Mouse (Mus musculus): ENCODE measurements at regions not wholly inside any gene's neighbourhood (a gene's known extent, or its start where the extent isn't known, plus 50 kb on each side); places are given as distances from the start of the nearest gene placed in this dataset.

DNA sequence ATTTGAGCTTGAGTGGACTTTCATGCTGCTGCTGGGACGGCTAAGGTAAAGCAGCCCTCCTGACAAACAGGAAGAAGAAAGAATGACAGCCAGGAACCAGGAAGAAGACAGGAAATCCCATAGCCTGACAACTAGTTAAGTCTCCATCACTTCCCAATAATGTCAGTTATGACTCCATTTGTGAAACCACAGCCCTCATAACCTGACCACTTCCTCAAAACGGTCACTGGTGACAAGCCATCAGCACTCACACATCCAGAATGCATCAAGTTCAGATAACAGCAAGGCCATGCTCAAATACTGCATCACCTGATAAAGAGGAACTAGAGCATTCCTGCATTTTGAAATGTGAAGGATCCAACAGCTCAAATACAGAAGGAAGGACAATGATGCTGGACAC is 288.3 kb downstream of the Zfp706 start:
- Histone ChIP-seq H3K9me3 (ENCODE audit: low read length) (no peaks in the 10 kb centered on the region), H3K27ac (ENCODE audit: low read depth, low read length) (no peak overlapping the region), H3K36me3 (ENCODE audit: insufficient read depth, low read length) (no peaks in the 10 kb centered on the region), H3K4me3 (ENCODE audit: low read depth, low read length) (no peak overlapping the region), H3K4me2 (ENCODE audit: low read depth, low read length, poor library complexity, severe bottlenecking) (no peak overlapping the region), H3K27me3 (ENCODE audit: insufficient read depth, low read length) (no peaks in the 10 kb centered on the region), H3K4me1 (ENCODE audit: insufficient read depth, low read length) (peaks cover 3% of the 10 kb centered on the region; the same call in 1 of the 2 replicates), H3K9ac (replicated peaks; ENCODE audit: low read length, poor library complexity, severe bottlenecking) (no peak overlapping the region)
- 86% methylated on average over 2 of the region's 2 CpGs for WGBS
- no peak for ATAC-seq (ENCODE audit: low FRiP score)
- no peak for DNase-seq (ENCODE audit: low spot score)
- no peak for TF ChIP-seq CTCF (IDR thresholded peaks at IDR 0.05)

- H3K4me1 ChIP-seq (ENCODE audit: insufficient read depth, low read length): peaks cover 3% of the 10 kb centered on the region; the same call in 1 of the 2 replicates
- no peak overlapping the region for H3K27ac ChIP-seq (ENCODE audit: low read depth, low read length)
- DNase-seq (ENCODE audit: low spot score): no peak
- no peak overlapping the region for H3K4me3 ChIP-seq (ENCODE audit: low read depth, low read length)
- no peaks in the 10 kb centered on the region for H3K36me3 ChIP-seq (ENCODE audit: insufficient read depth, low read length)
- no peak for TF ChIP-seq CTCF (IDR thresholded peaks at IDR 0.05)
- no peaks in the 10 kb centered on the region for H3K27me3 ChIP-seq (ENCODE audit: insufficient read depth, low read length)
- 88% methylated on average over 6 of the region's 6 CpGs for WGBS
- no peaks in the 10 kb centered on the region for H3K9me3 ChIP-seq (ENCODE audit: low read length)
- H3K4me2 ChIP-seq (ENCODE audit: low read depth, low read length, poor library complexity, severe bottlenecking): no peak overlapping the region
- no peak overlapping the region for H3K9ac ChIP-seq (replicated peaks; ENCODE audit: low read length, poor library complexity, severe bottlenecking)
- ATAC-seq (ENCODE audit: low FRiP score): no peak
These were observed 289.7 kb downstream of the Zfp706 start for GRCm38 (mm10) chr15:36717835-36718234.

GRCm38 (mm10) chr15:36716686-36717038 is 290.9 kb downstream of the Zfp706 start:
- H3K36me3 ChIP-seq (ENCODE audit: insufficient read depth, low read length): no peaks in the 10 kb centered on the region
- ATAC-seq (ENCODE audit: low FRiP score): no peak

GRCm38 (mm10) chr15:36715745-36716685 is 291.6 kb downstream of the Zfp706 start:
- WGBS: 16% methylated on average over 26 of the region's 26 CpGs
- Histone ChIP-seq H3K9me3 (ENCODE audit: low read length) (no peaks in the 10 kb centered on the region), H3K4me2 (ENCODE audit: low read depth, low read length, poor library complexity, severe bottlenecking) (peak overlapping the region; percentile 31), H3K4me1 (ENCODE audit: insufficient read depth, low read length) (peaks cover 3% of the 10 kb centered on the region; the same call in 1 of the 2 replicates), H3K36me3 (ENCODE audit: insufficient read depth, low read length) (no peaks in the 10 kb centered on the region), H3K4me3 (ENCODE audit: low read depth, low read length) (peak overlapping the region; percentile 13; the same call in 1 of the 2 replicates), H3K9ac (replicated peaks; ENCODE audit: low read length, poor library complexity, severe bottlenecking) (0 out of 2 replicates have a peak overlapping the region, but pooled peaks have one; percentile 5), H3K27ac (ENCODE audit: low read depth, low read length) (peak overlapping the region; percentile 39; the same call in 1 of the 2 replicates), H3K27me3 (ENCODE audit: insufficient read depth, low read length) (no peaks in the 10 kb centered on the region)
- peak; percentile 86 for ATAC-seq (ENCODE audit: low FRiP score)
- peak; percentile 93 for TF ChIP-seq CTCF (IDR thresholded peaks at IDR 0.05)
- peak; percentile 83 for DNase-seq (ENCODE audit: low spot score)

More at GRCm38 (mm10) chr15:36716686-36717038, 290.9 kb downstream of the Zfp706 start:
- Histone ChIP-seq H3K4me2 (ENCODE audit: low read depth, low read length, poor library complexity, severe bottlenecking) (peak overlapping the region; percentile 31), H3K9me3 (ENCODE audit: low read length) (no peaks in the 10 kb centered on the region), H3K4me3 (ENCODE audit: low read depth, low read length) (no peak overlapping the region), H3K4me1 (ENCODE audit: insufficient read depth, low read length) (peaks cover 3% of the 10 kb centered on the region; the same call in 1 of the 2 replicates), H3K9ac (replicated peaks; ENCODE audit: low read length, poor library complexity, severe bottlenecking) (0 out of 2 replicates have a peak overlapping the region, but pooled peaks have one; percentile 5), H3K27me3 (ENCODE audit: insufficient read depth, low read length) (no peaks in the 10 kb centered on the region), H3K27ac (ENCODE audit: low read depth, low read length) (peak overlapping the region; percentile 39; the same call in 1 of the 2 replicates)
- no peak for TF ChIP-seq CTCF (IDR thresholded peaks at IDR 0.05)
- DNase-seq (ENCODE audit: low spot score): no peak

DNA sequence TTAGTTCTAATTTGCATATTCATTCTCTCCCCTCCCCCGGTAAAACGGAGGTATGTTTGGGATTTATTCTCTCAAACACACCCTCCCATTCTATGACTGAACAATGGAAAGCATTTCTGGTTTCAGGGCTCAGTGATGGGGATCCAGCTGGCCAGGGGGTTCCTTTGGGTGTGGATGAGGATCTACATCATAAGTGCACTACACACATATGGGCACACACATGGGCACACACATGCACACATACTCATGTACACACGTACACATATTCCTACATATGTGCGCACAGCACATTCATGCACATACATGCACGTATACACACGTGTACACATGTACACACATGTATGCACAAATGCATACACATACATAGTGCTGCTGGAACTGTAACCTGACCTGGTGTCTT is 292.4 kb downstream of the Zfp706 start:
- H3K27me3 ChIP-seq (ENCODE audit: insufficient read depth, low read length): no peaks in the 10 kb centered on the region
- ATAC-seq (ENCODE audit: low FRiP score): peak; percentile 35; the same call in 1 of the 2 replicates
- TF ChIP-seq CTCF (IDR thresholded peaks at IDR 0.05): no peak
- no peaks in the 10 kb centered on the region for H3K9me3 ChIP-seq (ENCODE audit: low read length)
- H3K4me1 ChIP-seq (ENCODE audit: insufficient read depth, low read length): peaks cover 3% of the 10 kb centered on the region; the same call in 1 of the 2 replicates
- no peak overlapping the region for H3K4me2 ChIP-seq (ENCODE audit: low read depth, low read length, poor library complexity, severe bottlenecking)
- no peak for DNase-seq (ENCODE audit: low spot score)
- WGBS: 87% methylated on average over 6 of the region's 6 CpGs
- H3K36me3 ChIP-seq (ENCODE audit: insufficient read depth, low read length): no peaks in the 10 kb centered on the region
- H3K9ac ChIP-seq (replicated peaks; ENCODE audit: low read length, poor library complexity, severe bottlenecking): no peak overlapping the region
- no peak overlapping the region for H3K4me3 ChIP-seq (ENCODE audit: low read depth, low read length)
- no peak overlapping the region for H3K27ac ChIP-seq (ENCODE audit: low read depth, low read length)

DNA sequence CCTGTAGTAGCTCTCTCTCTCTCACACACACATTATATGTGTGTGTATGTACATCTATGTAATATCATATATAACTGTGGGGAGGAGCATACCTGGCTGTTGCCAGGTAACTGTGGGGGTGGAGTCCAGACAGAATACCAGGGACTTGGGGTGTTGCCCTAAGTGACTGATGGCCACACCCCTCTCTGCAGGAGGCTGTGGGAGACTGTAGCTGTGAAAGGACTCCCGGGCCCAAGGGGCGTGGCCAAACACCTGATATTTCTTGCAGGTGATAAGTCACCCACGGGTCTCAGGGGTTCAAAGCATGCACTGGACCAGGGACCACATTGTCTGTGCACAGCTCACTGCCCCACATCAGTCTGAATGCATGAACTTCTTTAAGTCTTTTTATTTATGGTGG is 297.8 kb downstream of the Zfp706 start:
- Histone ChIP-seq H3K27ac (ENCODE audit: low read depth, low read length) (no peak overlapping the region), H3K4me3 (ENCODE audit: low read depth, low read length) (no peak overlapping the region), H3K9me3 (ENCODE audit: low read length) (no peaks in the 10 kb centered on the region), H3K27me3 (ENCODE audit: insufficient read depth, low read length) (no peaks in the 10 kb centered on the region), H3K36me3 (ENCODE audit: insufficient read depth, low read length) (no peaks in the 10 kb centered on the region), H3K4me1 (ENCODE audit: insufficient read depth, low read length) (no peaks in the 10 kb centered on the region), H3K9ac (replicated peaks; ENCODE audit: low read length, poor library complexity, severe bottlenecking) (no peak overlapping the region), H3K4me2 (ENCODE audit: low read depth, low read length, poor library complexity, severe bottlenecking) (no peak overlapping the region)
- no peak for TF ChIP-seq CTCF (IDR thresholded peaks at IDR 0.05)
- ATAC-seq (ENCODE audit: low FRiP score) (no peak), DNase-seq (ENCODE audit: low spot score) (no peak)
- WGBS: 75% methylated on average over 3 of the region's 3 CpGs

Data from midbrain, postnatal 0 days (tissue).